Mouse (Mus musculus) brown adipose tissue, adult 24 weeks (tissue): ENCODE data around the gene Vmn2r55. TPM values are rescaled to one million over a fixed set of nuclear protein-coding genes. Genes with fewer than 3 reads are reported as not detected.
"Not testable (repeated sequence)": the region's sequence is repeated elsewhere in the genome, so short reads cannot be mapped to it uniquely, and the experiment has no call there.

Experiments
- H3K27ac ChIP-seq: fragments of 200-500 bp; replicated peaks from 2 replicates; pipeline ENCODE4 v1.5.1; 2012; ENCODE audit warnings: low read depth, mild to moderate bottlenecking, low read length
- H3K4me1 ChIP-seq: fragments of 200-500 bp; 2 replicates; pipeline ENCODE4 v1.6.1; 2012; ENCODE audit warnings: low read length, mixed read lengths; ENCODE audit not compliant: control insufficient read depth, insufficient read depth, insufficient read length
- H3K4me3 ChIP-seq: fragments of 200-500 bp; 2 replicates; pipeline ENCODE4 v1.5.1; 2012; ENCODE audit warnings: low read depth, mild to moderate bottlenecking, low read length, moderate library complexity; ENCODE audit not compliant: insufficient read depth
- polyA plus RNA-seq: library from polyadenylated mRNA; stranded (reverse); fragments of >200 nt; gene quantifications from 2 replicates; pipeline ENCODE4 v1.2.4, GENCODE M21; 2012; ENCODE audit not compliant: missing spikeins, insufficient read depth, insufficient read length

Gene Vmn2r55
- polyA plus RNA-seq = not detected in 2 replicates

DNA sequence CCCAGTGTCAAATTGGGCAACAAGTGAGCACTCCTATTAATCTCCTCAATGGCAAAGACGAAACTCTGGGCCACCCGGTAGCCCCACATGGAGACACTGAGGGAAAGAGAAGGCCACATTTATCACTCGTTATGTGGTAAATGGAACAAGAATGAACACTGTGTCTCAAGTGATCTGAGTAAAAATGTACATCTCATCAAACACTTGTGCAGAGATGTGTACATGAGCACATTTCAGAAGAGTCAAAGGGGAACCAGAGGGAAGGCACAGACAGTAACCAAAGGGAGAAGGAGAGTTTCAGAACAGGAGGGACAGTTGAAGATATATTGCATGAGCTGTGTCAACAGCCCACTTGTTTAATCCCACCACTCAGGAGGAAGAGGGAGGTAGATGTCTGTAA is at the start of gene Vmn2r55:
Vmn2r55 (minus strand) TSS at position 101 of the 400 bp plus-strand sequence.
- H3K4me3 ChIP-seq, H3K27ac ChIP-seq, H3K4me1 ChIP-seq: not testable (repeated sequence)

DNA sequence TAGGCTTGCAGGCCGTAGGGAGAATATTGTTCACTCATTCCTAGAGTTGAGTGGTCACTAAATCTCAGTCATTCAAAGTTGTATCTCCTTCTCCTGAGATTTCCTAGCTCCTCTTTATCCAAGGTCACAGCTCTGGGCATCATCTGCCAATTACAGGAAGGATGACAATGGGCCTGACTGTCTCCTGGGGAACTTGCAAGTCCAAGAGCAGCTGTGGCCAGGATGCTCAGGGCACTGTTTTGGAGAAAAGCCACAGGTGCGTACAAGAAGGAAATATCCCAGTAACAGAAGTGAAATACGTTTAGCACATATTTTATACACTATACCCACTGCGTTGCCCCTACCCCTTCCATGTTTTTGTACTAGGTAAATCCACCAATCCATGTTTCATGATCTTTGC is 44.6 kb downstream of the Vmn2r55 start, which contains the start of gene Vmn2r54:
Vmn2r54 (minus strand) TSS at position 101 of the 400 bp plus-strand sequence.
- H3K4me1 ChIP-seq, H3K27ac ChIP-seq, H3K4me3 ChIP-seq: not testable (repeated sequence)

DNA sequence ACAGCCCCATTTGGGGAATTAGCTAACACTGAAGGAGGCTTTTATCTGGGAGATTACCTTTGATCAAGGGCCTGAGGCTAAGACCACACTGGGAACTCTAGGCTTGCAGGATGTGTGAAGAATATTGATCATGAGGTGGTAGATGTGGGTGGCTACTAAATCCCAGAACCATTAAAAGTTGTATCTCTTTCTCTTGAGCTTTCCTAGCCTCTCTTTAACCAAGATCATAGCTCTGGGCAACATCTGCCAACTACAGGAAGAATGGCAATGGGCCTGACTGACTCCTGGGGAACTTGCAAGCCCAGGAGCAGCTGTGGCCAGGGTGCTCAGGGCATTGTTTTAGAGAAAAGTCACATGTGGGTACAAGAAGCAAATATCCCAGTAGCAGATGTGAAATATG is 76.1 kb downstream of the Vmn2r55 start, which contains the start of gene Vmn2r53:
Vmn2r53 (minus strand) TSS at position 101 of the 400 bp plus-strand sequence.
- H3K4me1 ChIP-seq = no peaks in the 10 kb centered on the region
- no peak within 1 kb of the TSS for H3K27ac ChIP-seq
- no peak within 1 kb of the TSS for H3K4me3 ChIP-seq

Other genes starting within 250 kb of the Vmn2r55 start
- gene Zfp606, start 206.7 kb downstream of the Vmn2r55 start, polyA plus RNA-seq = 2.8 and 4.4 TPM in 2 replicates
- not detected in 2 replicates for gene 2900092C05Rik, start 172.5 kb downstream of the Vmn2r55 start, polyA plus RNA-seq
- gene Vmn2r53, start 76.2 kb downstream of the Vmn2r55 start, polyA plus RNA-seq = not detected in 2 replicates
- gene Vmn2r54, start 44.7 kb downstream of the Vmn2r55 start, polyA plus RNA-seq = not detected in 2 replicates
- gene Vmn2r56, start 50.0 kb upstream of the Vmn2r55 start, polyA plus RNA-seq = not detected in 2 replicates
- gene Zscan18, start 118.6 kb upstream of the Vmn2r55 start, polyA plus RNA-seq = not detected in 2 replicates
- 2.1 and 4.2 TPM in 2 replicates for gene Zfp329, start 133.9 kb upstream of the Vmn2r55 start, polyA plus RNA-seq
- 12.2 and 15.1 TPM in 2 replicates for gene Zfp110, start 149.8 kb upstream of the Vmn2r55 start, polyA plus RNA-seq
- 2.0 and 2.5 TPM in 2 replicates for gene Zfp128, start 196.2 kb upstream of the Vmn2r55 start, polyA plus RNA-seq
- gene Zscan22, start 212.8 kb upstream of the Vmn2r55 start, polyA plus RNA-seq = 3.0 and 3.6 TPM in 2 replicates
- 533 and 648 TPM in 2 replicates for gene Rps5, start 237.3 kb upstream of the Vmn2r55 start, polyA plus RNA-seq
- not detected in 2 replicates for gene Rnf225, start 242.4 kb upstream of the Vmn2r55 start, polyA plus RNA-seq